Mouse (Mus musculus) embryonic facial prominence, embryonic 12.5 days (tissue): ENCODE results near the gene Zdhhc7. TPM values are rescaled to one million over a fixed set of nuclear protein-coding genes. Genes with fewer than 3 reads are reported as not detected.

Experiments used
- ATAC-seq: fragments of 200-750 bp; cut with Nextera tagmentation; 2 replicates; pipeline ENCODE4 v1.8.0; 2017; ENCODE audit not compliant: insufficient number of reproducible peaks, insufficient read depth, low FRiP score, low TSS enrichment
- H3K27ac ChIP-seq: fragments of 300-500 bp; sonication (generic); 2 replicates; pipeline ENCODE4 v1.5.1; 2016; ENCODE audit warnings: mild to moderate bottlenecking
- H3K27me3 ChIP-seq: fragments of 300-500 bp; sonication (generic); 2 replicates; pipeline ENCODE4 v1.6.1; 2016; ENCODE audit warnings: mild to moderate bottlenecking, moderate library complexity
- H3K36me3 ChIP-seq: fragments of 300-500 bp; sonication (generic); 2 replicates; pipeline ENCODE4 v1.6.1; 2016; ENCODE audit warnings: mild to moderate bottlenecking
- H3K4me1 ChIP-seq: fragments of 300-500 bp; sonication (generic); 2 replicates; pipeline ENCODE4 v1.6.1; 2016
- H3K4me2 ChIP-seq: fragments of 300-500 bp; sonication (generic); replicated peaks from 2 replicates; pipeline ENCODE4 v1.6.1; 2016; ENCODE audit warnings: mild to moderate bottlenecking, moderate library complexity
- H3K4me3 ChIP-seq: fragments of 300-500 bp; sonication (generic); 2 replicates; pipeline ENCODE4 v1.5.1; 2016; ENCODE audit warnings: mild to moderate bottlenecking
- H3K9ac ChIP-seq: fragments of 300-500 bp; sonication (generic); 2 replicates; pipeline ENCODE4 v1.6.1; 2016; ENCODE audit warnings: mild to moderate bottlenecking, moderate library complexity
- H3K9me3 ChIP-seq: fragments of 300-500 bp; sonication (generic); 2 replicates; pipeline ENCODE4 v1.6.1; 2016; ENCODE audit warnings: mild to moderate bottlenecking, moderate library complexity
- WGBS: fragments of 180-500 bp; shearing (Covaris S2); methylation state at CpG from one replicate; pipeline ENCODE4 v1.1.7; 2016; 5-methylcytosine and 5-hydroxymethylcytosine counted together
- polyA plus RNA-seq: library from polyadenylated mRNA; unstranded; fragments of >200 nt; fragmentation: Nextera tagmentation; extraction: Ambion mirVana; gene quantifications from 2 replicates; pipeline ENCODE4 v1.2.1, GENCODE M21; 2016

Zdhhc7 gene
- polyA plus RNA-seq, 1 experiment from 2014 or later = 34.7 TPM

GRCm38 (mm10) chr8:120113758-120114255 is 12.5 kb upstream of the Zdhhc7 start, which contains the start of gene 6430548M08Rik:
TSS of gene 6430548M08Rik (plus strand) at chr8:120114152.
- Histone ChIP-seq H3K9ac (peak within 1 kb of the TSS; percentile 64), H3K27ac (peak within 1 kb of the TSS; percentile 78), H3K36me3 (no peaks in the 10 kb centered on the region), H3K4me2 (peak within 1 kb of the TSS; percentile 88), H3K9me3 (no peaks in the 10 kb centered on the region), H3K4me3 (peak within 1 kb of the TSS; percentile 67), H3K27me3 (peaks cover 42% of the 10 kb centered on the region), H3K4me1 (peaks cover 12% of the 10 kb centered on the region)
- ATAC-seq = peak; percentile 94
- WGBS = under 1% methylated on average over 61 of the region's 61 CpGs

GRCm38 (mm10) chr8:120113306-120113705 is 12.0 kb upstream of the Zdhhc7 start:
- H3K4me1 ChIP-seq = peaks cover 12% of the 10 kb centered on the region
- no peaks in the 10 kb centered on the region for H3K9me3 ChIP-seq
- ATAC-seq = 0 out of 2 replicates have a peak, but pooled peaks have one; percentile 3
- peak overlapping the region; percentile 78 for H3K27ac ChIP-seq
- H3K36me3 ChIP-seq = no peaks in the 10 kb centered on the region
- H3K4me3 ChIP-seq = peak overlapping the region; percentile 67
- peak overlapping the region; percentile 59 for H3K9ac ChIP-seq
- 4% methylated on average over 10 of the region's 10 CpGs for WGBS
- peaks cover 41% of the 10 kb centered on the region for H3K27me3 ChIP-seq
- peak overlapping the region; percentile 88 for H3K4me2 ChIP-seq

DNA sequence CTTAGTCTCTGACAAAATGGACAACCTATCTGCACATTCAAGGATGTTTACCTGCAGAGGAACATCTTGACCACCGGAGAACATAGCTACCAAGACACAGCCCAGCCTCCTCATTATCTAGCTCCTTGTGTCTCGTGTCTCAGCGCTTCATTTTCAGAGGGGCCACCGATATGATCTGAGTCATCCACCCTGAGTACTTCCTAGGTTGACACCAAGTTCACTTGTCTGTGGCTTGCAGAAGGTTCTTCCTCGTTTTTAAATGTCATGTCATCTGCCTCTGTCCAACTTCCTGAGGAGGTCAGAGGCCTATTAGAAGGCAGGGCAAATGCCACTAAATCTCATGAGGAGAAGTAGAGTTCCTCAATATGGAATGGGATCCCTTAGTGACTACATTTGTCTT is 11.3 kb upstream of the Zdhhc7 start:
- WGBS = 78% methylated on average over 5 of the region's 5 CpGs
- H3K36me3 ChIP-seq = no peaks in the 10 kb centered on the region
- H3K4me1 ChIP-seq = peaks cover 12% of the 10 kb centered on the region
- no peak for ATAC-seq
- no peak overlapping the region for H3K4me2 ChIP-seq
- H3K27me3 ChIP-seq = peaks cover 36% of the 10 kb centered on the region
- H3K27ac ChIP-seq = no peak overlapping the region
- no peak overlapping the region for H3K9ac ChIP-seq
- H3K4me3 ChIP-seq = no peak overlapping the region
- no peaks in the 10 kb centered on the region for H3K9me3 ChIP-seq

DNA sequence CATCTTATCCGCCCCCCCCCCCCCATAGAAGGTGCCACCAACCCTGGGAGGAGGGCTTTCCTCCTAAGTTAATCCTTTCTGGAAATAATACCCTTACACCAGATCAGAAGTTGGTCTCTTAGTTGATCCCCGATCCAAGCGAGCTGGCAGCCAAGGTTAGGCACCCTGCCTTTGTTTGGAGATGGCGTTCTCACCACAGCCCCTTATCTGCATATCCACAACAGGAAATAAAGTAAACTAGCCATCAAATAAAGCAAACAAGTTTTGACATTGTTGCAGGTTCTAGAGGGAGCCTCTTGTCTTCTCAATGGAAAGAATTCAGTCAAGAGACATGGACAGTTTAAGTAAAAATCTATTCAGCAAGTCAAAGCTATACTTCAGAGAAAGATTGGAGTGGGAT is 10.1 kb upstream of the Zdhhc7 start:
- Histone ChIP-seq H3K9ac (no peak overlapping the region), H3K4me1 (peaks cover 12% of the 10 kb centered on the region), H3K27me3 (peaks cover 24% of the 10 kb centered on the region), H3K4me3 (no peak overlapping the region), H3K9me3 (no peaks in the 10 kb centered on the region), H3K36me3 (no peaks in the 10 kb centered on the region), H3K27ac (no peak overlapping the region), H3K4me2 (no peak overlapping the region)
- WGBS = 66% methylated on average over 4 of the region's 4 CpGs
- no peak for ATAC-seq

GRCm38 (mm10) chr8:120110966-120111365 is 9.7 kb upstream of the Zdhhc7 start:
- Histone ChIP-seq H3K27me3 (peaks cover 20% of the 10 kb centered on the region), H3K4me3 (no peak overlapping the region), H3K4me1 (peaks cover 12% of the 10 kb centered on the region), H3K27ac (no peak overlapping the region), H3K9me3 (no peaks in the 10 kb centered on the region), H3K4me2 (no peak overlapping the region), H3K36me3 (no peaks in the 10 kb centered on the region), H3K9ac (no peak overlapping the region)
- 84% methylated on average over 4 of the region's 4 CpGs for WGBS
- no peak for ATAC-seq

GRCm38 (mm10) chr8:120109149-120109548 is 7.9 kb upstream of the Zdhhc7 start:
- no peak for ATAC-seq
- no peak overlapping the region for H3K27ac ChIP-seq
- H3K9me3 ChIP-seq = no peaks in the 10 kb centered on the region
- H3K4me2 ChIP-seq = no peak overlapping the region
- H3K4me1 ChIP-seq = peaks cover 7% of the 10 kb centered on the region
- H3K4me3 ChIP-seq = no peak overlapping the region
- no peak overlapping the region for H3K9ac ChIP-seq
- peaks cover 2% of the 10 kb centered on the region; the same call in 1 of the 2 replicates for H3K27me3 ChIP-seq
- 74% methylated on average over 3 of the region's 3 CpGs for WGBS
- H3K36me3 ChIP-seq = no peaks in the 10 kb centered on the region

DNA sequence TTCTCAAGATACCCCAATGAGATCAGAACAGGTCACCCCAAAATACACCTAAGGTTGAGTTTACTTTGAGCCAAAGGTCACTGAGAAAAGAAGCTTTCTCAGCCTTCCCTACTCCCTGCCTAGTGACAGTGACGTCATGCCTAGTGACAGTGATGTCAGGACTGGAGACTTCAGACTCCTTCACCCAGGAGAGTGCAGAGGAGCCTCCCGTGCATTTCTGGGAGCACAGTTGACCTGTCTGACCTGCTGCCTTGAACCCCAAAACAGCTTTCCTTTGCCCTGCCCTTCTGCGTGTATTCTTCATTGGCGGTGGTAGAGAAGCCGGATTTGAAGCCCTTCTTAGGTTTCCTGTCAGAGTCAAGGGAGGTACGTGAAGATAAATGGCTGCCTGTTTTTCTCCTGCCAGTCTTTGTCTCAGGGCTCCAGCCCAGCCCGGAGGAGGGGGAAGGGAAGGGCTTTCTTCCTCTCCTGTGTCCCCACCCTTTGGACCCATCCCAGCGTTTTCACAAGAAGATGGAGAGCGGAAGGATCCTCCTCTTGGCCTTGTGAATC is 3.5 kb upstream of the Zdhhc7 start:
- 60% methylated on average over 9 of the region's 9 CpGs for WGBS
- Histone ChIP-seq H3K4me1 (peaks cover 18% of the 10 kb centered on the region), H3K4me3 (no peak overlapping the region), H3K4me2 (no peak overlapping the region), H3K27me3 (no peaks in the 10 kb centered on the region), H3K27ac (no peak overlapping the region), H3K9ac (no peak overlapping the region), H3K9me3 (no peaks in the 10 kb centered on the region), H3K36me3 (no peaks in the 10 kb centered on the region)
- no peak for ATAC-seq

- no peak overlapping the region for H3K9ac ChIP-seq
- 88% methylated on average over 9 of the region's 9 CpGs for WGBS
- ATAC-seq = no peak
Observed at GRCm38 (mm10) chr8:120103916-120104315, 2.6 kb upstream of the Zdhhc7 start.

GRCm38 (mm10) chr8:120100388-120101067 is 754 bp downstream of the Zdhhc7 start:
- no peaks in the 10 kb centered on the region for H3K27me3 ChIP-seq
- H3K4me2 ChIP-seq = peak overlapping the region; percentile 78
- peak overlapping the region; percentile 96 for H3K4me3 ChIP-seq
- H3K9ac ChIP-seq = peak overlapping the region; percentile 92
- peaks cover 20% of the 10 kb centered on the region for H3K4me1 ChIP-seq
- peak overlapping the region; percentile 87 for H3K27ac ChIP-seq
- H3K36me3 ChIP-seq = no peaks in the 10 kb centered on the region
- 5% methylated on average over 25 of the region's 25 CpGs for WGBS
- no peaks in the 10 kb centered on the region for H3K9me3 ChIP-seq
- ATAC-seq = no peak

More at GRCm38 (mm10) chr8:120103916-120104315, 2.6 kb upstream of the Zdhhc7 start:
- Histone ChIP-seq H3K27me3 (no peaks in the 10 kb centered on the region), H3K27ac (no peak overlapping the region), H3K4me2 (no peak overlapping the region), H3K4me3 (no peak overlapping the region), H3K36me3 (no peaks in the 10 kb centered on the region), H3K9me3 (no peaks in the 10 kb centered on the region), H3K4me1 (peaks cover 20% of the 10 kb centered on the region)

DNA sequence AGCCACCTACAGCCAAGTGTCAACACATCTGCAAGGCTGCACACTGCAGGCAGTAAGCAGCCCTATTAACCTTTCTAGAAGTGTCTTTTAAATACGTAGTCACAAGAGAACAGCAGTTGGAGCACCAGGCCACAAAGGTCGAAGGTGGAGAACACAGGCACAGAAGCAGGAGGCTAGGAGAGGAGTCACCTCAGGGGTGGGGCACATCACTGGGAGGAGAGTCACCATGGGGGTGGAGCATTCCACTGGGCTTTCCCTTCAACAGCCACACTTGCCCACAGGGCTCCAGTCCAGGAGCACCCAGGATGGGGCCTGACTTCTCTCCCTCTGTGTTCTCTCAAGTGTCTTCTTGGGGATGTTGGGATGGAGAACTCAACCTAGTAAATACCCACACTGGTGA is 4.8 kb downstream of the Zdhhc7 start:
- Histone ChIP-seq H3K27me3 (no peaks in the 10 kb centered on the region), H3K4me3 (no peak overlapping the region), H3K9ac (no peak overlapping the region), H3K36me3 (peaks cover 22% of the 10 kb centered on the region), H3K4me2 (no peak overlapping the region), H3K4me1 (peaks cover 10% of the 10 kb centered on the region), H3K9me3 (no peaks in the 10 kb centered on the region), H3K27ac (no peak overlapping the region)
- WGBS = 71% methylated on average over 2 of the region's 2 CpGs
- no peak for ATAC-seq

DNA sequence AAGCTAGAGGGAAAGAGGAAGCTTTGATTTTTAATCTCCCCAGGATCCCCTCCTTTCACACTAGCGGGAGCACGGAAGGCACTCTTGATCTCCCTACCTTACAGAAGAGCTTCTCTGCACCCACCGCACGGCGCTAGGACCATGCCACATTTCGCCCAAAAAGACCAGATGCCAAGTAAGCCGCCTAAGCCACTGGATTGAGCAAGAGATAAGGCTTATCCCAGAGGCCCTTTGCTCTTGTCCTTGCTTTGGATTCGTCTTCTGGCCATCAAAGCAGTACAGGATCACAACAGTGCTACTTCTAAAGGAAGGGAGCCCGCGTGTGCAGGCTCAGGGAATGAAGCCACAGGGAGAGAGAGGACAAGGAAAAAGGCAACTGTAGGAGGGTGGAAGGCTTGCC is 6.5 kb downstream of the Zdhhc7 start:
- no peak overlapping the region for H3K4me3 ChIP-seq
- no peaks in the 10 kb centered on the region for H3K27me3 ChIP-seq
- ATAC-seq = no peak
- H3K9me3 ChIP-seq = no peaks in the 10 kb centered on the region
- H3K27ac ChIP-seq = no peak overlapping the region
- H3K4me1 ChIP-seq = peaks cover 2% of the 10 kb centered on the region; the same call in 1 of the 2 replicates
- peaks cover 37% of the 10 kb centered on the region for H3K36me3 ChIP-seq
- no peak overlapping the region for H3K9ac ChIP-seq
- 88% methylated on average over 10 of the region's 10 CpGs for WGBS
- H3K4me2 ChIP-seq = no peak overlapping the region

DNA sequence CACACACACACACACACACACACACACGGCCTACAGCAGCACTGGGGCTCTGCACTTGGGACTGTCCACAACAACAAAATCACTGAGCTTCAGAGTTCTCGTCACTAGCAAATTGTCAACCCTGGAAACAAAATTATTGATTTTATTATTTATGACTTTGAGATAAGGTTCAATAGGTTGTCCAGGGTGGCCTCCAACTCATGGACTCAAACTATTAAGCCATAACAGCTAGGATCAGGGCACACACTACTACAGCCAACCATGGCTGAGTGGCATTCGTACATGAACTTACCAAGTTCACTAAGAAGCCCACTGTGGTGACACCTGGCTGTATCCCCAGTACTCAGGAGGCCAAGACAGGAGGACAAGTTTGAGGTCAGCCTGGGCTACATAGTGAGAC is 8.2 kb downstream of the Zdhhc7 start:
- no peak for ATAC-seq
- Histone ChIP-seq H3K27ac (no peak overlapping the region), H3K4me3 (no peak overlapping the region), H3K9ac (no peak overlapping the region), H3K9me3 (no peaks in the 10 kb centered on the region), H3K27me3 (no peaks in the 10 kb centered on the region), H3K4me2 (no peak overlapping the region), H3K36me3 (peaks cover 44% of the 10 kb centered on the region), H3K4me1 (no peaks in the 10 kb centered on the region)
- 88% methylated on average over 3 of the region's 3 CpGs for WGBS
